Mouse (Mus musculus) T-helper 2 cell (primary cell): ENCODE measurements around the gene Gsta1.
"Not testable (repeated sequence)": the region's sequence is repeated elsewhere in the genome, so short reads cannot be mapped to it uniquely, and the experiment has no call there.

ENCODE experiments used
- in situ Hi-C: fragments of 300-600 bp; cut with MboI, MseI; formaldehyde crosslinking; loops from one replicate; pipeline ENCODE4 v1.15.1; 2025; ENCODE audit warnings: high pct_unique_total_duplicates

The Gsta1 gene

DNA sequence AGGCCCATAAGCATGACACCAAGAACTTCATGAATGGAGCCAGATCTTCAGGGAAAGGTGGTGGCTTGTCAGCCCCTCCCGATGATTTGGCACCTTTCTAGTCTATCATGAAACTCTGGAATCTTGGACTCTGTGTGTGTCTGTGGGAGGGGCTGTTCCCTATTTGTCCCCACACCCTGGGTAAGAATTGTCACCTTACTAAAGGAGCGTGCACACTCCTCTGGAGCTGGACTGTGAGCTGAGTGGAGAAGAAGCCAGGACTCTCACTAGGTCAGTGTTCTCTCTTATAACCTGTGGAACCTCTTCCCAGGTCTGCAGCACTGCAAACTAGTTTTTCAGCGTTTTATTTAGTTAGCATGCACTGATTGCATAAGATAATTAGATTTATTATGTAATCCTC, at the start of gene Gsta1:
TSS of gene Gsta1 (plus strand) at position 196 of the 400 bp plus-strand sequence.
- in situ Hi-C loops: not testable (repeated sequence)

DNA sequence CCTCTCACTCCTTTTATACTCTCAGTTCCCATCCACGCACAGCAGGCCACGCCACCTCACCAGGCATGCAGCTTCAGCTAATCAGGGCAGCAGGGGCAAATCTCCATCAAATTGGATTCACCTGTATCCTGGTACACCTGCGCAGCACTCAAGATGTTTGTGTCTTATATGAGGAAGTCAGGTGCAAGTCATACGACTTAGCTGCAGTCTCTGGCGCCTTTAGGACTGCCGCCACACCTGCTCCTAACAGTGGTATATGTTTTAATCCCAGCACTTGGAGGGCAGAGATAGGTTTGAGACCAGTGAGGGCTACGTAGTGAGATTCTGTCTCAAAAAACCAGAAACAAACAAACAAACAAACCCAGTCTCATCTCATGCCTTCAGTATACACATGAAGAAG, 48.0 kb upstream of the Gsta1 start, which contains the start of gene Gsta4:
TSS of gene Gsta4 (plus strand) at position 301 of the 400 bp plus-strand sequence.
- in situ Hi-C loops: not testable (repeated sequence)

DNA sequence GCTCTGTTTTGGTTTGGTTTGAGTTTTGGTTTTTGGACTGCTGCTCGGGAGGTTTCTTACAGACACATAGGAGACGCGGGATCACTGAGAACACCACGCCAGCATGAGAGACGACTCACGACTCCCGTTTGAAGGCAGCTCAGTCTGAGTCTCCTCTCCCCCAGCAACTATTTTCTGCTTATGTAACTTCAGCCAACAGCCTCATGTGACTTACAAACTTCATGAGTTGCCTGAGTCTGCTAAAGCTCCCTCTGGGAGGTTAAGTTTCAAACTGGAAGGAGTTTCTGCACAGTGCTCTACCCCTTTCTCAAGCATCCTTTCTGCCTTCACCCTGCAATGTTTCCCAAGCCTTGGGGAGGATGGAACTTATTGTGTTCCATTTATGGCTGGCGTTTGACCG, 44.8 kb upstream of the Gsta1 start:
- in situ Hi-C loops: no loop called here

DNA sequence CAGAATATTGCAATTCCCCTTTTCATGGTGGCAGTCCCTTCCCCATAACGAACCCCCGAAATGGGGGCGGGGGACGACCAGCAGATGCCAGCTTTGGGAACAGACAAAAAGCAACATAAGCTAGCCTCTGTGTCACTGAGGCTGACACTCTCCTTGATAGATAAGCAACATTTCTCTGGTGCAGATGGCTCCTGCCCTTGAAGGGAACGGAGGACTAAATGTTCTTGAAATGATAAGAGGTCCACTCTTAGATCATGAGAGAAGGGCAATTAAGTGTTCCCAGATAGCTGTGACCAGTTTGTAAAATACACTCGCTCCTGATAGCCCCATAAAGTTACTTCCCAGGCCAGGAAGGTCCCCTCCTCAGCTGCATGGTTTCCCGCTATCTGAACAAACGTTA, 41.5 kb upstream of the Gsta1 start:
- in situ Hi-C loops: no loop called here

DNA sequence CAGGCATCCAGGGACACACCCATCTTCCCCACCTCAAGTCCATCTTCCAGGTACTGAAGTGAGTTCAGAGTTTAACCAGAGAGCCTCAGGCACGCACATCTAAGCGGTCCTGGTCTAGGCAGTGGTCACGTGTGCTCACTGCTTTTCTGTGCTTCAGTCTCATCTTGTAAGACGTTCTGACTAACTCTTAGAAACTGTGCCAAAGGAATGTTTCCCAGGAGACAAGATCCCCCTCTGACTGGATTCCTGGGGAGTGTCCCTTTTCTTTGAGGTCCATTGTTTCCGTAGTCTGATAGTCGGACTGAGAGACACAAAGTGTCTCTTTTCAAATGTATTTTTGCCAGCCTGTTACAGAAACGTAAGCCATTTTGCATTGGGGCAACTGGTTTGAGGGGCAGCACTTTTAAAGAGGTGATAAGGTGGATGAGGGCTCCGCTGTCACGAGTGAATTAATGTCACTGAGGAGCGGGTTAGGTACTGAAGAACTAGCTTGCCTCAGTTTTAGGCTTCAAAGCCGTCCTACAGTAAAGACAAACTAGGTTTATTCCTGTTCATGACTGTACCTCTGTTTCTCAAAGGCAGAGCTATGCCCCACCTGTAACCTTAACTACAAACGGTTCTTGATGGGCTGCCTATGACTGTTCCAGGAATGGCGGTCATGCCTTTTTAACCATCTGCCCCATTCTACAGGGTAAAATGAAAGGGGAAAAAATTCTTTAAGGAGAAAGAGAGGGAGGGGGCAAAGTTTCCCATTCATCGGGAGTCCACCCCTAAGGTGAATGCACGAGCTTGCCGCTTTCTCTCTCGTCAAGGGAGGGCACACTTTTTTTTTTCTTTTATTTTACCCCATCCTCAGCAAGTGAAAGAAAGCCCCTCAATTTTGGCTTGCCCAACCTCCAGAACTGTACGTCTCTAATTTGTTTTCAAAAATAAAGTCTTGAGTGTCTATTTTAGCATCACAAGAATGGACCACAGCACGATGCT, 39.5 kb upstream of the Gsta1 start:
- in situ Hi-C loops: no loop called here

DNA sequence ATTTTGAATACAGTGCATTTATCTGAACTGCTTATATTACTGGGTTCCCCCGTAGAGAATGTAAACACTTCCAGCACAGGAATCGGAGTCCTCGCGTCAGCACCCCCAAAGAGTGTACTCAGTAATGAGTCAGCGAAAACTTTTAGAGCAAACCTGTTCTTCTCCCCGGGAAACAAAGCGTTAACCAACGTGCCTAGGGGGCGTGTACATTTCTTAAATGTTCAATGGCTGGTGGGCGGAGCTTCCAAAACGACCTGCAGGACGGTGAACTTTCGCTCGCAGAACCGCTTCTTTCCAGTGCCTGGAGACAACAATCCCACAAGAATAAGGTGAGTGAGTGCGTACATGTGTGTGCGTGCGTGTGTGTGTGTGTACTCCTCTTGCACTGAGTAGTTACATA, 38.7 kb upstream of the Gsta1 start:
- in situ Hi-C loops: no loop called here

- in situ Hi-C loops: no loop called here
These were observed 36.4 kb upstream of the Gsta1 start for GRCm38 (mm10) chr9:78193902-78194597.

- in situ Hi-C loops: no loop called here
These were observed 35.4 kb upstream of the Gsta1 start for GRCm38 (mm10) chr9:78195034-78195433.

- in situ Hi-C loops: no loop called here
These were observed 32.7 kb upstream of the Gsta1 start for GRCm38 (mm10) chr9:78197801-78198200.

DNA sequence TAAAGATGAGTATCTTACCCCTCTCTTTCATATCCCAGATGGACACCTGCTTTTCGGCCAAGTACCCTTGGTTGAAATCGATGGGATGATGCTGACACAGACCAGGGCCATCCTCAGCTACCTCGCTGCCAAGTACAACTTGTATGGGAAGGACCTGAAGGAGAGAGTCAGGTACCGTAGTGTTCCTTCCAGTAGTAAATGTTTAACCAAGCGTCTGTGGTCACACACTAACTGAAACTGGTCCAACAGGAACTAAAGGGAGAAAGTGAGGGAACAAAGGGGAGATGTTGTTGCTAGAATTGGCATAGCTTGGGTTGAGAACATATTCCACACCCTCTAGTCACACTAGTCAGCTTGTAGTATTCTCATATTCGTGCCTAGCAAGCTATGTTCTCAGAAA, 26.3 kb upstream of the Gsta1 start:
- in situ Hi-C loops: no loop called here

- in situ Hi-C loops: no loop called here
These were observed 21.5 kb upstream of the Gsta1 start for GRCm38 (mm10) chr9:78208956-78209355.

DNA sequence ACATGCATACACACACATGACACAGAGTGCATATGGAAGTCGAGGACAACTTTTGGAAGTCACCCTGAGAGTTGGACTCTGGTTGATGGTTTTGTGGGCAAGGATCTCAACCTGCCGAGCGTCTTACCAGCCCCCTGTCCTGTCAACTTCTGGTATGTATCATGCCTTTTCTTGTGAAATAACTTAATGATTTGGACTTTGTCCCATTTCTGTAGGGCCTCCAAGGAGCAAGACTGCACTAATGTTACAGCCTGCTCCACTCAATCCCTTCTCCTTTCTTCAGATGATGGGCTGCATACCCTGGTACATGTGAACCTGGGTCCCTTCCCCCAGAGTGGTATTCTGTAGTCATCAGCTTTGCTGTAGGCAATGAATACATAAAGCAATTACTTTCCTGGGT, 20.4 kb upstream of the Gsta1 start:
- in situ Hi-C loops: no loop called here

- in situ Hi-C loops: no loop called here
These were observed 19.6 kb upstream of the Gsta1 start for GRCm38 (mm10) chr9:78210821-78211220.

DNA sequence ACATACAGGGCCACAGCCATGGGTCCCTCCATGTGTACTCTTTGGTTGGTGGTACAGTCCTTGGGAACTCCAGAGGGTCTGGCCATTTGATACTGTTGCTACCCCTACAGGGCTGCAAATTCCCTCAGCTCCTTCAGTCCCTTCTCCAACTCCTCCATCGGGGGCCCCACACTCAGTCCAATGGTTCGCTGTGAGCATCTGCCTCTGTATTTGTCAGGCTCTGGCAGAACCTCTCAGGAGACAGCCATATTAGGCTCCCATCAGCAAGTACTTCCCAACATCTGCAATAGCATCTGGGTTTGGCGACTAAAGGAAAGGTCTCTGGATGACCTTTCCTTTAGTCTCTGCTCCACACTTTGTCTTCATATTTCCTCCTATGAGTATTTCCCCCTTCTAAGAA, 18.9 kb upstream of the Gsta1 start:
- in situ Hi-C loops: no loop called here

- in situ Hi-C loops: no loop called here
These were observed 18.0 kb upstream of the Gsta1 start for GRCm38 (mm10) chr9:78212341-78213049.

- in situ Hi-C loops: no loop called here
These were observed 13.4 kb upstream of the Gsta1 start for GRCm38 (mm10) chr9:78217074-78217473.

DNA sequence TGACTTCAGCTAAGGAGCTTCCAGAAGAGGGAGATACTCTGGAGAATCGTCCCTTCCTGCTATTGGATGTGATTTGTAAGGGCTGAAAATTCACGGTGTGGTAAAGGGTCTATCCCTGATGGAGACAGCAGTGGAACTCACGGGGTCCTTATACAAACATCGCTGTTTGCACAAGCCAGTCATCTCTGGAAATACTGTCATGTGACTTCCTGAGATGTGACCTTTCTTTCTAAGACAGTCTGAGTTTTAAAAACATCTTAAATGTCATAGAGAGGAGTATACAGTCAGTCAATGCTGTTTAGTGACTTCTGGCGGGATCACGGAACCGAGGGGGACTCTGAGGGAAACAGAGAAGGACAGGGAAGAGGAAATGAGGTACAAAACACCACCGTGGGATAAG, 7.8 kb upstream of the Gsta1 start:
- in situ Hi-C loops: no loop called here

- in situ Hi-C loops: no loop called here
These were observed 7.1 kb upstream of the Gsta1 start for GRCm38 (mm10) chr9:78223221-78223902.

GRCm38 (mm10) chr9:78224418-78224817, 6.0 kb upstream of the Gsta1 start:
- in situ Hi-C loops: no loop called here

GRCm38 (mm10) chr9:78225304-78225703, 5.2 kb upstream of the Gsta1 start:
- in situ Hi-C loops: loop anchor here (5.0 kb wide), 1 partner anchor 37 kb away; no protein-coding TSS in a partner anchor

DNA sequence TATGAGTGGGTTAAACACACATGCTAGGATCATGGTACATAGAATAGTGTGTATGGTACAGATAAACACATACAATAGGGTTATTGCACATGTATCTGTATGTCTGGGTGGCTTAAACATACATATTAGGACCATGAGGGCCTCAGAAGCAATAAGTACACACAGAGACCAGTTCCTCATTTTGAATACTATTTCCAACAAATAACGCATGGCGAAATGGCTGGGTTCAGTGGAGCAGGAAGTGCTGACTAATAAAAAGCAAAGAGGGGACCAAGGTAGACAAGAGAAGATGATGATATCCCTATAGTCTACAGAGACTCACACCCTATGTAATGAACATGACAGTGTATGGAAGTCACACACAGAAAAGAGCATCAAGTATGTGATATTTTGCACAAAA, 2.3 kb upstream of the Gsta1 start:
- in situ Hi-C loops: loop anchor here (5.0 kb wide), 1 partner anchor 34 kb away; no protein-coding TSS in a partner anchor
